14 mouse cellular contexts compared by ENCODE assay signal in genomic region chr12:79305131-79305530, GRCm38 (mm10). TPM values are rescaled to one million over a fixed set of nuclear protein-coding genes. Genes with fewer than 3 reads are reported as not detected.
DNase-seq lines count a peak whose midpoint lies in the region; ATAC-seq and TF ChIP-seq lines count a peak whose summit lies in the region.
"Had no signal": no experiment of that assay in that cellular context is flagged by ENCODE, and none has a peak within 500 bp of the region (broad histone marks: within the 10 kb centered on the region; RNA-seq: fewer than 3 reads in every experiment).

No protein-coding gene starts in this region.

- peak; percentile 7 for DNase-seq in hindbrain, embryonic 11.5 days (ENCODE audit: low spot score)
- DNase-seq in hindbrain, embryonic 10.5 days (ENCODE audit: low spot score), result no peak
- no peak for DNase-seq in liver, postnatal 0 days
- DNase-seq in MEL (ENCODE audit: low read depth, low spot score), result peak; percentile 34
- no peak for DNase-seq in urinary bladder, postnatal 14 days (ENCODE audit: low spot score)
- DNase-seq in thymus, postnatal 14 days, result no peak
- DNase-seq: cerebellum, adult 18-20 months had no signal

- H3K27me3 ChIP-seq in hindbrain, embryonic 11.5 days (ENCODE audit: control insufficient read depth, insufficient read depth, low read length), result no peaks in the 10 kb centered on the region
- H3K27me3 ChIP-seq in hindbrain, embryonic 10.5 days (ENCODE audit: insufficient read depth, poor library complexity, severe bottlenecking), result no peaks in the 10 kb centered on the region
- no peaks in the 10 kb centered on the region for H3K27me3 ChIP-seq in liver, postnatal 0 days (ENCODE audit: insufficient read depth, low read length)
- H3K27me3 ChIP-seq in liver, embryonic 12.5 days (replicated peaks), result no peaks in the 10 kb centered on the region
- no peaks in the 10 kb centered on the region for H3K27me3 ChIP-seq in MEL (ENCODE audit: control insufficient read depth in 1 of 2, insufficient read depth in 2 of 2, low read length in 2 of 2)
- H3K27me3 ChIP-seq: limb, embryonic 15.5 days; stomach, embryonic 15.5 days had no signal

- H3K9me3 ChIP-seq in hindbrain, embryonic 11.5 days (ENCODE audit: control insufficient read depth, low read length), result no peaks in the 10 kb centered on the region
- H3K9me3 ChIP-seq in hindbrain, embryonic 10.5 days, result no peaks in the 10 kb centered on the region
- H3K9me3 ChIP-seq in liver, postnatal 0 days (ENCODE audit: low read length), result no peaks in the 10 kb centered on the region
- H3K9me3 ChIP-seq in liver, embryonic 12.5 days (replicated peaks), result no peaks in the 10 kb centered on the region
- H3K9me3 ChIP-seq in MEL (replicated peaks; ENCODE audit: insufficient read depth, low read length), result no peaks in the 10 kb centered on the region
- H3K9me3 ChIP-seq: limb, embryonic 15.5 days; stomach, embryonic 15.5 days had no signal

- H3K36me3 ChIP-seq in hindbrain, embryonic 11.5 days (ENCODE audit: control insufficient read depth, insufficient read depth, low read length), result no peaks in the 10 kb centered on the region
- H3K36me3 ChIP-seq in hindbrain, embryonic 10.5 days, result no peaks in the 10 kb centered on the region
- no peaks in the 10 kb centered on the region for H3K36me3 ChIP-seq in liver, postnatal 0 days (replicated peaks; ENCODE audit: insufficient read depth, low read length)
- H3K36me3 ChIP-seq in liver, embryonic 12.5 days, result peaks cover 32% of the 10 kb centered on the region
- H3K36me3 ChIP-seq in MEL (ENCODE audit: control insufficient read depth in 1 of 2, insufficient read depth in 2 of 2, low read length in 2 of 2), result no peaks in the 10 kb centered on the region
- H3K36me3 ChIP-seq: limb, embryonic 15.5 days; stomach, embryonic 15.5 days had no signal

- no peaks in the 10 kb centered on the region for H3K79me2 ChIP-seq in MEL (ENCODE audit: control insufficient read depth, insufficient read depth, low read length, poor library complexity)

- TF ChIP-seq EP300 in liver, postnatal 0 days (IDR thresholded peaks at IDR 0.05; ENCODE audit: low read depth), result no peak
- TF ChIP-seq EP300 in MEL (IDR thresholded peaks at IDR 0.05; ENCODE audit: low read depth in 1 of 2, low read length in 2 of 2), result no peak

- TF ChIP-seq POLR2A in MEL (IDR thresholded peaks at IDR 0.05; ENCODE audit: control insufficient read depth in 1 of 2, insufficient read depth in 1 of 2, low read depth in 1 of 2, low read length in 2 of 2, poor library complexity in 1 of 2), result no peak

- H3K4me2 ChIP-seq in hindbrain, embryonic 11.5 days (replicated peaks; ENCODE audit: low read depth, low read length), result no peak overlapping the region
- no peak overlapping the region for H3K4me2 ChIP-seq in liver, postnatal 0 days (ENCODE audit: low read depth, low read length)
- H3K4me2 ChIP-seq in liver, embryonic 12.5 days, result no peak overlapping the region
- H3K4me2 ChIP-seq: limb, embryonic 15.5 days; stomach, embryonic 15.5 days had no signal

- ATAC-seq in hindbrain, embryonic 11.5 days (ENCODE audit: low FRiP score), result no peak
- no peak for ATAC-seq in liver, postnatal 0 days
- ATAC-seq in liver, embryonic 12.5 days, result no peak
- ATAC-seq in megakaryocyte progenitor cell, adult 5-6 weeks (replicated peaks; ENCODE audit: poor library complexity), result 0 out of 2 replicates have a peak, but pooled peaks have one; percentile 39
- ATAC-seq: activated CD4-positive, CD25-positive, alpha-beta regulatory T cell, adult 4 months had no signal

- no peak overlapping the region for H3K4me3 ChIP-seq in hindbrain, embryonic 11.5 days (ENCODE audit: low read depth, low read length)
- no peak overlapping the region for H3K4me3 ChIP-seq in hindbrain, embryonic 10.5 days
- no peak overlapping the region for H3K4me3 ChIP-seq in liver, postnatal 0 days (ENCODE audit: low read depth, low read length)
- no peak overlapping the region for H3K4me3 ChIP-seq in liver, embryonic 12.5 days
- H3K4me3 ChIP-seq in MEL (ENCODE audit: control insufficient read depth in 1 of 2, insufficient read depth in 1 of 2, low read depth in 2 of 2, low read length in 2 of 2), result no peak overlapping the region
- H3K4me3 ChIP-seq: limb, embryonic 15.5 days; stomach, embryonic 15.5 days had no signal

- WGBS in hindbrain, embryonic 11.5 days, result 67% methylated on average over 1 of the region's 1 CpGs
- 65% methylated on average over 1 of the region's 1 CpGs for WGBS in hindbrain, embryonic 10.5 days
- 53% methylated on average over 1 of the region's 1 CpGs for WGBS in liver, postnatal 0 days (ENCODE audit: insufficient replicate concordance)
- WGBS in liver, embryonic 12.5 days (ENCODE audit: insufficient replicate concordance), result 44% methylated on average over 1 of the region's 1 CpGs

- no peaks in the 10 kb centered on the region for H3K4me1 ChIP-seq in hindbrain, embryonic 11.5 days (replicated peaks; ENCODE audit: control insufficient read depth, insufficient read depth, low read length)
- no peaks in the 10 kb centered on the region for H3K4me1 ChIP-seq in hindbrain, embryonic 10.5 days (replicated peaks)
- no peaks in the 10 kb centered on the region for H3K4me1 ChIP-seq in liver, postnatal 0 days (ENCODE audit: insufficient read depth)
- no peaks in the 10 kb centered on the region for H3K4me1 ChIP-seq in liver, embryonic 12.5 days
- no peaks in the 10 kb centered on the region for H3K4me1 ChIP-seq in MEL (ENCODE audit: control insufficient read depth in 1 of 2, insufficient read depth in 2 of 2, low read length in 2 of 2)
- H3K4me1 ChIP-seq: limb, embryonic 15.5 days; stomach, embryonic 15.5 days had no signal

- peak; percentile 64 for TF ChIP-seq RAD21 in MEL (IDR thresholded peaks at IDR 0.05; ENCODE audit: low read depth, low read length)

- no peak overlapping the region for H3K27ac ChIP-seq in hindbrain, embryonic 11.5 days (ENCODE audit: low read depth, low read length)
- no peak overlapping the region for H3K27ac ChIP-seq in hindbrain, embryonic 10.5 days
- no peak overlapping the region for H3K27ac ChIP-seq in liver, postnatal 0 days (ENCODE audit: low read depth)
- H3K27ac ChIP-seq in liver, embryonic 12.5 days, result no peak overlapping the region
- no peak overlapping the region for H3K27ac ChIP-seq in MEL (ENCODE audit: control insufficient read depth, low read depth, low read length)
- H3K27ac ChIP-seq: limb, embryonic 15.5 days; macrophage; stomach, embryonic 15.5 days had no signal

- H3K9ac ChIP-seq in hindbrain, embryonic 11.5 days (ENCODE audit: low read depth, low read length), result no peak overlapping the region
- H3K9ac ChIP-seq in liver, postnatal 0 days (replicated peaks), result no peak overlapping the region
- no peak overlapping the region for H3K9ac ChIP-seq in liver, embryonic 12.5 days
- no peak overlapping the region for H3K9ac ChIP-seq in MEL (ENCODE audit: control insufficient read depth, low read depth, low read length, poor library complexity, severe bottlenecking)
- H3K9ac ChIP-seq: limb, embryonic 15.5 days; stomach, embryonic 15.5 days had no signal

- TF ChIP-seq CTCF in liver, postnatal 0 days (IDR thresholded peaks at IDR 0.05; ENCODE audit: low read depth), result peak; percentile 48
- TF ChIP-seq CTCF in MEL (IDR thresholded peaks at IDR 0.05 in 2 of 3, conservative IDR thresholded peaks at IDR 0.05 in 1 of 3; ENCODE audit: control insufficient read depth in 1 of 3, insufficient read depth in 1 of 3, low read depth in 2 of 3, low read length in 3 of 3, poor library complexity in 1 of 3, severe bottlenecking in 1 of 3), result peak in 2 of 3 experiments; percentile 21 to 66; a peak in 3 of 6 replicates

TF ChIP-seq in MEL, 35 proteins besides CTCF, POLR2A, EP300 and RAD21:
- TF ChIP-seq HCFC1 (IDR thresholded peaks at IDR 0.05; ENCODE audit: low read depth, low read length) (no peak), SMC3 (IDR thresholded peaks at IDR 0.05; ENCODE audit: low read depth, low read length) (peak; percentile 63)

RNA-seq across cellular contexts. Expression of gene Rad51b, which starts 8.0 kb away (rescaled TPM):
- polyA plus RNA-seq in hindbrain, embryonic 11.5 days (2014; fragmentation: Nextera tagmentation; extraction: Ambion mirVana), result 4.9 and 6.5 TPM in 2 replicates
- 6.6 and 7.9 TPM in 2 replicates for polyA plus RNA-seq in hindbrain, embryonic 10.5 days (2016; fragmentation: Nextera tagmentation; extraction: Ambion mirVana)
- polyA plus RNA-seq in liver, postnatal 0 days (2015; fragmentation: Nextera tagmentation; extraction: Ambion mirVana), result 2.5 TPM in 2 replicates
- 5.3 and 7.5 TPM in 2 replicates for polyA plus RNA-seq in liver, embryonic 12.5 days (2016; fragmentation: Nextera tagmentation; extraction: Ambion mirVana)
- total RNA-seq in MEL (2012; rRNA removed), result 3.6 and 4.2 TPM in 2 replicates
- 1 to 10 TPM in 1 of 2 experiments, not detected in 1; 5.7 TPM for polyA plus RNA-seq in MEL (2012; ENCODE audit: insufficient read depth in 1 of 2, insufficient read length in 2 of 2, low read depth in 1 of 2, low replicate concordance in 2 of 2, missing spikeins in 1 of 2)
- total RNA-seq in megakaryocyte progenitor cell, adult 5-6 weeks (2015), result 15.7 and 19.5 TPM in 2 replicates
- total RNA-seq in megakaryocyte progenitor cell, adult 5-6 weeks (2017), result 15.7 and 19.1 TPM in 2 replicates
- total RNA-seq: monocyte, adult 5-6 weeks had no signal

RNA-seq across cellular contexts. Expression of gene Zfyve26, which starts 9.0 kb away (rescaled TPM):
- 13.7 and 17.0 TPM in 2 replicates for polyA plus RNA-seq in hindbrain, embryonic 11.5 days (2014; fragmentation: Nextera tagmentation; extraction: Ambion mirVana)
- polyA plus RNA-seq in hindbrain, embryonic 10.5 days (2016; fragmentation: Nextera tagmentation; extraction: Ambion mirVana), result 11.8 and 15.9 TPM in 2 replicates
- 4.2 and 4.8 TPM in 2 replicates for polyA plus RNA-seq in liver, postnatal 0 days (2015; fragmentation: Nextera tagmentation; extraction: Ambion mirVana)
- 10.6 and 11.1 TPM in 2 replicates for polyA plus RNA-seq in liver, embryonic 12.5 days (2016; fragmentation: Nextera tagmentation; extraction: Ambion mirVana)
- total RNA-seq in MEL (2012; rRNA removed), result 7.2 and 9.2 TPM in 2 replicates
- polyA plus RNA-seq in MEL (2012; ENCODE audit: insufficient read depth in 1 of 2, insufficient read length in 2 of 2, low read depth in 1 of 2, low replicate concordance in 2 of 2, missing spikeins in 1 of 2), result 100 to 1,000 TPM in 1 of 2 experiments, 10 to 100 TPM in 1; 16.2 to 110 TPM
- 19.7 and 26.5 TPM in 2 replicates for total RNA-seq in megakaryocyte progenitor cell, adult 5-6 weeks (2015)
- 15.8 and 17.4 TPM in 2 replicates for total RNA-seq in megakaryocyte progenitor cell, adult 5-6 weeks (2017)

Comparison
In these comparisons a context has a peak if more than half of its experiments do, and no peak if none do; other contexts are left out.
1. DNase-seq: peak in hindbrain, embryonic 11.5 days (single experiment) and MEL (single experiment); none in hindbrain, embryonic 10.5 days (single experiment), liver, postnatal 0 days (single experiment), urinary bladder, postnatal 14 days (single experiment) and thymus, postnatal 14 days (single experiment).